Mouse (Mus musculus) liver, embryonic 14.5 days (tissue): Measurements from ENCODE around the gene Neu3. TPM values are rescaled to one million over a fixed set of nuclear protein-coding genes. Genes with fewer than 3 reads are reported as not detected.

Experiments
- ATAC-seq: fragments of 200-750 bp; cut with Nextera tagmentation; 2 replicates; pipeline ENCODE4 v1.8.0; 2017; ENCODE audit warnings: moderate number of reproducible peaks, mild to moderate bottlenecking, moderate library complexity; ENCODE audit not compliant: insufficient read depth
- DNase-seq, 3 experiments: peaks; one replicate each; pipeline ENCODE4 v3.0.0-alpha.2; 2012 to 2013; ENCODE audit warnings: low read depth in 3 of 3, low spot score in 3 of 3
- H3K27ac ChIP-seq: fragments of 300-500 bp; sonication (generic); 2 replicates; pipeline ENCODE4 v1.5.1; 2014; ENCODE audit warnings: moderate library complexity, mild to moderate bottlenecking, control low read depth, inconsistent platforms
- H3K27me3 ChIP-seq: fragments of 300-500 bp; sonication (generic); 2 replicates; pipeline ENCODE4 v1.6.1; 2014; ENCODE audit warnings: mild to moderate bottlenecking, low read length, moderate library complexity; ENCODE audit not compliant: control insufficient read depth, insufficient read depth
- H3K36me3 ChIP-seq: fragments of 300-500 bp; sonication (generic); replicated peaks from 2 replicates; pipeline ENCODE4 v1.6.1; 2014; ENCODE audit warnings: low read depth; ENCODE audit not compliant: control insufficient read depth, insufficient read depth
- H3K4me1 ChIP-seq, 2 experiments: fragments of 200-500 bp in 1 of 2; fragments of 300-500 bp in 1 of 2; sonication (generic) in 1 of 2; replicated peaks; 2 replicates each; pipeline ENCODE4 v1.6.1; 2012 to 2014; ENCODE audit warnings: antibody characterized with exemption in 1 of 2, inconsistent platforms in 1 of 2, low read length in 1 of 2; ENCODE audit not compliant: control insufficient read depth in 2 of 2, insufficient read depth in 2 of 2
- H3K4me2 ChIP-seq: fragments of 300-500 bp; sonication (generic); 2 replicates; pipeline ENCODE4 v1.6.1; 2014; ENCODE audit warnings: low read depth, mild to moderate bottlenecking, control low read depth, moderate library complexity
- H3K4me3 ChIP-seq, 2 experiments: fragments of 200-500 bp in 1 of 2; fragments of 300-500 bp in 1 of 2; sonication (generic) in 1 of 2; 2 replicates each; pipeline ENCODE4 v1.5.1; 2012 to 2014; ENCODE audit warnings: low read depth in 2 of 2, low read length in 2 of 2, mild to moderate bottlenecking in 2 of 2, control low read depth in 1 of 2, inconsistent platforms in 1 of 2, moderate library complexity in 1 of 2; ENCODE audit not compliant: insufficient read depth in 1 of 2
- H3K9ac ChIP-seq: fragments of 300-500 bp; sonication (generic); replicated peaks from 2 replicates; pipeline ENCODE4 v1.6.1; 2014; ENCODE audit warnings: mild to moderate bottlenecking, control low read depth, moderate library complexity
- H3K9me3 ChIP-seq: fragments of 300-500 bp; sonication (generic); 2 replicates; pipeline ENCODE4 v1.6.1; 2016; ENCODE audit warnings: low read length, mixed read lengths; ENCODE audit not compliant: control insufficient read depth
- CTCF ChIP-seq: IDR thresholded peaks from 2 replicates; pipeline ENCODE4 v1.5.1; 2016; ENCODE audit warnings: antibody characterized with exemption, low read depth, control low read depth
- EP300 ChIP-seq: IDR thresholded peaks from 2 replicates; pipeline ENCODE4 v1.6.1; 2016; ENCODE audit warnings: antibody characterized with exemption, low read depth
- WGBS: fragments of 180-500 bp; shearing (Covaris S2); extraction: QIAGEN DNeasy Blood & Tissue Kit; methylation state at CpG from one replicate; pipeline ENCODE4 v1.1.7; 2014; ENCODE audit not compliant: insufficient replicate concordance; 5-methylcytosine and 5-hydroxymethylcytosine counted together
- polyA plus RNA-seq, 2 experiments: library from polyadenylated mRNA; depleted of rRNA in 1 of 2; stranded (reverse) in 1 of 2; unstranded in 1 of 2; fragments of >200 nt; fragmentation: Nextera tagmentation in 1 of 2; extraction: Ambion mirVana in 1 of 2; gene quantifications; 2 replicates each; pipeline versions ENCODE4 v1.2.1 to v1.2.3; 2012 to 2014

The Neu3 gene
- polyA plus RNA-seq, 2 experiments = 2.9 to 4.1 TPM

GRCm38 (mm10) chr7:99858175-99858812 lies 30.1 kb upstream of the Neu3 start:
- H3K36me3 ChIP-seq = peaks cover 14% of the 10 kb centered on the region
- peak overlapping the region; percentile 71 to 94 for H3K4me3 ChIP-seq
- no peaks in the 10 kb centered on the region for H3K27me3 ChIP-seq
- 0 out of 2 replicates have a peak, but pooled peaks have one; percentile 4 for TF ChIP-seq CTCF
- TF ChIP-seq EP300 = no peak
- peak overlapping the region; percentile 28; the same call in 1 of the 2 replicates for H3K27ac ChIP-seq
- H3K4me2 ChIP-seq = peak overlapping the region; percentile 98
- no peak for DNase-seq
- peaks cover 15 to 16% of the 10 kb centered on the region in 2 experiments for H3K4me1 ChIP-seq
- ATAC-seq = peak; percentile 63
- no peaks in the 10 kb centered on the region for H3K9me3 ChIP-seq
- H3K9ac ChIP-seq = peak overlapping the region; percentile 73
- WGBS = under 1% methylated on average over 17 of the region's 19 CpGs

GRCm38 (mm10) chr7:99856266-99856861 lies 28.1 kb upstream of the Neu3 start:
- Histone ChIP-seq H3K27me3 (no peaks in the 10 kb centered on the region), H3K9ac (no peak overlapping the region), H3K4me1 (peaks cover 15 to 16% of the 10 kb centered on the region in 2 experiments), H3K4me2 (peak overlapping the region; percentile 25), H3K36me3 (peaks cover 14% of the 10 kb centered on the region), H3K9me3 (no peaks in the 10 kb centered on the region), H3K27ac (no peak overlapping the region), H3K4me3 (no peak overlapping the region)
- no peak for ATAC-seq
- 68% methylated on average over 14 of the region's 14 CpGs for WGBS
- no peak for TF ChIP-seq CTCF
- TF ChIP-seq EP300 = no peak
- no peak for DNase-seq

GRCm38 (mm10) chr7:99854311-99854710 lies 26.1 kb upstream of the Neu3 start:
- H3K4me2 ChIP-seq = no peak overlapping the region
- no peak overlapping the region for H3K27ac ChIP-seq
- no peak overlapping the region for H3K9ac ChIP-seq
- H3K36me3 ChIP-seq = peaks cover 14% of the 10 kb centered on the region
- DNase-seq (no peak), ATAC-seq (no peak)
- H3K4me3 ChIP-seq = no peak overlapping the region
- TF ChIP-seq EP300 = no peak
- peak; percentile 22; the same call in 1 of the 2 replicates for TF ChIP-seq CTCF
- WGBS = 88% methylated on average over 4 of the region's 4 CpGs
- no peaks in the 10 kb centered on the region for H3K9me3 ChIP-seq
- H3K4me1 ChIP-seq = peaks cover 15 to 16% of the 10 kb centered on the region in 2 experiments
- no peaks in the 10 kb centered on the region for H3K27me3 ChIP-seq

- no peak for DNase-seq
- Histone ChIP-seq H3K27ac (no peak overlapping the region), H3K36me3 (peaks cover 21% of the 10 kb centered on the region), H3K4me3 (no peak overlapping the region), H3K27me3 (no peaks in the 10 kb centered on the region), H3K4me1 (peaks cover 13 to 15% of the 10 kb centered on the region in 2 experiments), H3K4me2 (no peak overlapping the region), H3K9me3 (no peaks in the 10 kb centered on the region), H3K9ac (no peak overlapping the region)
- WGBS = 83% methylated on average over 7 of the region's 7 CpGs
- ATAC-seq = no peak
- TF ChIP-seq CTCF (peak; percentile 26; the same call in 1 of the 2 replicates), EP300 (no peak)
These were observed 25.1 kb upstream of the Neu3 start for GRCm38 (mm10) chr7:99853350-99853749.

- Histone ChIP-seq H3K27me3 (no peaks in the 10 kb centered on the region), H3K4me3 (no peak overlapping the region), H3K9ac (no peak overlapping the region), H3K27ac (no peak overlapping the region), H3K36me3 (peaks cover 33% of the 10 kb centered on the region), H3K9me3 (no peaks in the 10 kb centered on the region), H3K4me1 (peaks cover 0 to 5% of the 10 kb centered on the region in 2 experiments; a peak in 3 of 4 replicates), H3K4me2 (no peak overlapping the region)
- TF ChIP-seq CTCF = no peak
- TF ChIP-seq EP300 = no peak
- DNase-seq = no peak
- ATAC-seq = no peak
- 56% methylated on average over 6 of the region's 6 CpGs for WGBS
These were observed 23.4 kb upstream of the Neu3 start for GRCm38 (mm10) chr7:99851618-99852017.
